Mouse (Mus musculus): ENCODE results near the gene Cd72. TPM values are rescaled to one million over a fixed set of nuclear protein-coding genes. Genes with fewer than 3 reads are reported as not detected.

Gene Cd72
- polyA plus RNA-seq, 1 experiment from 2014 or later = 3.9 TPM

- H3K9ac ChIP-seq = no peak overlapping the region
- no peak for ATAC-seq
- H3K9me3 ChIP-seq (replicated peaks) = no peaks in the 10 kb centered on the region
- no peaks in the 10 kb centered on the region for H3K36me3 ChIP-seq (ENCODE audit: poor library complexity, severe bottlenecking)
- H3K4me2 ChIP-seq = no peak overlapping the region
- H3K4me3 ChIP-seq = no peak overlapping the region
- WGBS = 95% methylated on average over 6 of the region's 6 CpGs
- H3K27me3 ChIP-seq = no peaks in the 10 kb centered on the region
- H3K27ac ChIP-seq = no peak overlapping the region
- no peaks in the 10 kb centered on the region for H3K4me1 ChIP-seq
Measured at GRCm38 (mm10) chr4:43476604-43477003, 22.2 kb upstream of the Cd72 start.

- WGBS = 86% methylated on average over 1 of the region's 1 CpGs
- Histone ChIP-seq H3K9ac (no peak overlapping the region), H3K4me1 (no peaks in the 10 kb centered on the region), H3K4me2 (no peak overlapping the region), H3K4me3 (no peak overlapping the region), H3K27ac (no peak overlapping the region), H3K36me3 (ENCODE audit: poor library complexity, severe bottlenecking) (no peaks in the 10 kb centered on the region), H3K27me3 (no peaks in the 10 kb centered on the region), H3K9me3 (replicated peaks) (no peaks in the 10 kb centered on the region)
- no peak for ATAC-seq
Measured at GRCm38 (mm10) chr4:43473636-43474035, 19.2 kb upstream of the Cd72 start.

DNA sequence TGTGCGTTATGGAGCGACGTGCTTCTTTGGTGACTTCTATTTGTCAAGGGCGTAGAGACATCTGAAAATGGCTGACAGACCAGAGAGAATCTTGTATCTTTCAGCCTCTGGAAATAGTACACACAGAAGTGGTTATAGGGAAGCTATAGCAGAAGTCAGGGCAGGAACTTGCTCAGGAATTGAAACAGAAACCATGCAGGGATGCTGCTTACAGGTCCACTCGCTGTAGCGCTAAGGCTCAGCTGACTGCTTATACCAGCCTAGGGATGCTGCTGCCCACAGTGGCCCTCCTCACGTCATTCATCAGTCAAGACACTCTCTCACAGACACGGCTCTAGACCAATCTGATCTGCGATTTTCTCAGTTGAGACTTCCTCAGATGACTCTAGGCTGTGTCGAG is 15.9 kb upstream of the Cd72 start:
- WGBS = 94% methylated on average over 10 of the region's 10 CpGs
- Histone ChIP-seq H3K4me3 (no peak overlapping the region), H3K27ac (no peak overlapping the region), H3K4me1 (no peaks in the 10 kb centered on the region), H3K9ac (no peak overlapping the region), H3K27me3 (no peaks in the 10 kb centered on the region), H3K36me3 (ENCODE audit: poor library complexity, severe bottlenecking) (no peaks in the 10 kb centered on the region), H3K9me3 (replicated peaks) (no peaks in the 10 kb centered on the region), H3K4me2 (no peak overlapping the region)
- ATAC-seq = no peak

DNA sequence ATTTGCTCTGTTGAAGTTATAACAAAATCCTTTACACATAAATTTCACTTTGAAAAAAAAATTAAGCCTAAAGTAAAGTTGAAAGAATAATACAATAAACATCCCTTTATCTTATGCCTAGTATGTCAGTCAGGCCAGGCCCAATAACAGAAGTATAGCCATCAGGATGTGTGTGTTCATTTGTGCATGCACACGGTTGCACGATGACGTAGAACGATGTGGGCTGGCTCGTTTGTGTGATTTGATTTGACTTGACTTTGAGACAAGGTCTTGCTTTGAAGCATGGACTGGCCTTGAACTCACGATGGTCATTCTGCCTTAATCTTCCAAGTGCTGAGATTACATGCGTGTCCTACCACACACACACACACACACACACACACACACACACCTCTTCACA is 12.4 kb upstream of the Cd72 start:
- Histone ChIP-seq H3K27ac (no peak overlapping the region), H3K27me3 (no peaks in the 10 kb centered on the region), H3K4me3 (no peak overlapping the region), H3K9ac (no peak overlapping the region), H3K36me3 (ENCODE audit: poor library complexity, severe bottlenecking) (no peaks in the 10 kb centered on the region), H3K9me3 (replicated peaks) (no peaks in the 10 kb centered on the region), H3K4me2 (no peak overlapping the region), H3K4me1 (no peaks in the 10 kb centered on the region)
- ATAC-seq = no peak
- 87% methylated on average over 7 of the region's 7 CpGs for WGBS

DNA sequence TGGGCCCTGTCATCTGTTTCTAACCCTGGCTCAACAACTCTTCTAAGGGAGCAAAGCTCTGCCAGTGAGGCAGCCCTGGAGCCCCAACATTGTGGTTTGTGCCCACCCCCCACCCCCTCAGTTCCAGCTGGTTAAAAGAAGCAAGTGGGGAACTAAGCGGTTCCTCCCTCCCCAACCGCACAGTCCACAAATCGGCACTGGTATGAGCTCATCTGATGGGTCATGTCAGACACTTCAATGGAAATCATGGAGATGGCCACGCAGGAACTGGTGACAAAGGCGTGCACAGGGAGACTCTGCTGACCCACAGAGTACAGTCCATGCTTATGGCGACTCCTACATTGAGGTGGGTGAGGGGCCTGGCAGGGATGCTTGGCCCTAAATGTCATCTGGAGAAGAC is 11.5 kb upstream of the Cd72 start:
- Histone ChIP-seq H3K4me1 (no peaks in the 10 kb centered on the region), H3K36me3 (ENCODE audit: poor library complexity, severe bottlenecking) (no peaks in the 10 kb centered on the region), H3K4me2 (no peak overlapping the region), H3K4me3 (no peak overlapping the region), H3K27me3 (no peaks in the 10 kb centered on the region), H3K9ac (no peak overlapping the region), H3K9me3 (replicated peaks) (no peaks in the 10 kb centered on the region), H3K27ac (no peak overlapping the region)
- WGBS = 87% methylated on average over 6 of the region's 6 CpGs
- ATAC-seq = no peak

GRCm38 (mm10) chr4:43463102-43463501 is 8.7 kb upstream of the Cd72 start:
- Histone ChIP-seq H3K36me3 (ENCODE audit: poor library complexity, severe bottlenecking) (no peaks in the 10 kb centered on the region), H3K4me3 (no peak overlapping the region), H3K27me3 (no peaks in the 10 kb centered on the region), H3K27ac (no peak overlapping the region), H3K9ac (no peak overlapping the region), H3K4me1 (no peaks in the 10 kb centered on the region), H3K4me2 (no peak overlapping the region), H3K9me3 (replicated peaks) (no peaks in the 10 kb centered on the region)
- WGBS = 95% methylated on average over 5 of the region's 5 CpGs
- no peak for ATAC-seq

DNA sequence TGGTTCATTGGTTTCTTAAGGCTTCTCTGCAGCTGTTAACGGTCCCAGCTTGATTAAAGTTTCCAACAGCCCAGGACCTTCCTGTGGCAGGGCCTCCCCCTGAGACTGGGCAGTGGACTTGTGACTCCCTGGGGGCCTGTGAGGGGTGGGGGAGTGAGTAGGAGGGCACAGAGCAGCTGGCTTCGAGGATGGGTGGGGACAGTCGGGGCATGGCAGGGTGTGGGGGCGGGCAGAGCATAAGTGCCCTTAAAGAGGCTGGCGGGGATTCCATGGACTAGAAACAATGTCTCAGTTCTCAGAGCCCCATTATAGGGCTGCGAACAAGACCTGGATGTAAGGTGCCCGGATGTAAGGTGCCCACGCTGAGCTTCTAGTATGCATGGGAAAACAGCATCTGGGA is 2.7 kb upstream of the Cd72 start:
- H3K4me3 ChIP-seq = no peak overlapping the region
- 26% methylated on average over 8 of the region's 8 CpGs for WGBS
- ATAC-seq = no peak
- H3K4me2 ChIP-seq = no peak overlapping the region
- no peaks in the 10 kb centered on the region for H3K36me3 ChIP-seq (ENCODE audit: poor library complexity, severe bottlenecking)
- H3K9me3 ChIP-seq (replicated peaks) = no peaks in the 10 kb centered on the region
- H3K27me3 ChIP-seq = peaks cover 26% of the 10 kb centered on the region
- no peak overlapping the region for H3K9ac ChIP-seq
- H3K27ac ChIP-seq = no peak overlapping the region
- peaks cover 11% of the 10 kb centered on the region for H3K4me1 ChIP-seq

- Histone ChIP-seq H3K9me3 (replicated peaks) (no peaks in the 10 kb centered on the region), H3K4me2 (no peak overlapping the region), H3K27me3 (peaks cover 26% of the 10 kb centered on the region), H3K36me3 (ENCODE audit: poor library complexity, severe bottlenecking) (no peaks in the 10 kb centered on the region), H3K4me3 (no peak overlapping the region), H3K9ac (no peak overlapping the region), H3K27ac (no peak overlapping the region), H3K4me1 (peaks cover 11% of the 10 kb centered on the region)
- WGBS = 33% methylated on average over 4 of the region's 4 CpGs
- no peak for ATAC-seq
Measured at GRCm38 (mm10) chr4:43456470-43456869, 2.0 kb upstream of the Cd72 start.

DNA sequence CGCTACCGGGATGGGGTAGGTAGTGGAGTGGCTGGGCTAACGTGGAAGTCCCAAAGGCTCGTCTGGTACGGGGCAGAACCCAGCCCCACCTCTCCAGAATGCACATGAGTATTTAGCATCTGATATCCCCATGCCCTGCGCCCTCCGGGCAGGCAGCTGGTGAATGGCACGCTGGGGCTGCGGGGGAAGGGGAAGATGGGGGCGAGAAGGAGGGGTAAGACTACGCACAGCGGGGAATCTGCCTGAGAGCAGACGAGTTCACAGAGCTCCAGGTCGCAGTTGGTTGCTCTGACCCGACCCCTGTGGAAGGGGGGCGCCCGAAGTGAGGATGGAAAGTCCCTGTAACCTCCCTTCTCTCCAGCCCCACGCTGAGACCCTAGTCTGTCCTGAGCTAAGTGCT is 1.0 kb downstream of the Cd72 start:
- Histone ChIP-seq H3K4me2 (peak overlapping the region; percentile 54), H3K4me3 (peak overlapping the region; percentile 16), H3K27ac (no peak overlapping the region), H3K27me3 (peaks cover 26% of the 10 kb centered on the region), H3K9me3 (replicated peaks) (no peaks in the 10 kb centered on the region), H3K9ac (peak overlapping the region; percentile 46; the same call in 1 of the 2 replicates), H3K4me1 (peaks cover 11% of the 10 kb centered on the region), H3K36me3 (ENCODE audit: poor library complexity, severe bottlenecking) (peaks cover 3% of the 10 kb centered on the region)
- 0% methylated on average over 17 of the region's 18 CpGs for WGBS
- ATAC-seq = no peak

- H3K9ac ChIP-seq = no peak overlapping the region
- no peaks in the 10 kb centered on the region for H3K9me3 ChIP-seq (replicated peaks)
- peaks cover 26% of the 10 kb centered on the region for H3K27me3 ChIP-seq
- ATAC-seq = no peak
- H3K4me1 ChIP-seq = peaks cover 11% of the 10 kb centered on the region
- H3K4me3 ChIP-seq = no peak overlapping the region
- H3K4me2 ChIP-seq = no peak overlapping the region
- H3K36me3 ChIP-seq (ENCODE audit: poor library complexity, severe bottlenecking) = peaks cover 14% of the 10 kb centered on the region
- WGBS = 56% methylated on average over 11 of the region's 11 CpGs
- H3K27ac ChIP-seq = no peak overlapping the region
Measured at GRCm38 (mm10) chr4:43452315-43452714, 2.1 kb downstream of the Cd72 start.

DNA sequence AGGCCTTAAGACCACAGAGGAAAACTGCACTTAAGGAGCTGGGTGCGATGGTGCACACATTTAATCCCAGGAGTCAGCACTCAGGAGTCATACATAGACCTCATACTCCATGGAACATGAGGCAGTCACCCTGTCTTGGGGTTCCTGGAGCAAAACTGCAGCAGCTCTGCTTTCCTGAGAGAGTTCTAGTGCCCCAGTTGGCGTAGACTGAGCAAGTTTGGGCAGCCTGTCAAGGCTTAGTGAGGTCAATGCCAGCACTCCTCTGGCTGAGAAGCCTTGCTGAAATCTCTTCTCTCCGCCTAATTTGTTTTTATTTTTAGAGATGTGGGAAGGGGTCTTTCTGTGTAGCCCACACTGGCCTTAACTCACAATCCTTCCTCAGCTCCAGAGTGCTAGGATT is 5.9 kb downstream of the Cd72 start:
- no peak for ATAC-seq
- Histone ChIP-seq H3K36me3 (ENCODE audit: poor library complexity, severe bottlenecking) (peaks cover 43% of the 10 kb centered on the region), H3K4me2 (no peak overlapping the region), H3K4me3 (no peak overlapping the region), H3K27me3 (peaks cover 13% of the 10 kb centered on the region), H3K27ac (no peak overlapping the region), H3K9ac (no peak overlapping the region), H3K9me3 (replicated peaks) (no peaks in the 10 kb centered on the region), H3K4me1 (peaks cover 20% of the 10 kb centered on the region)
- WGBS = 90% methylated on average over 3 of the region's 3 CpGs

DNA sequence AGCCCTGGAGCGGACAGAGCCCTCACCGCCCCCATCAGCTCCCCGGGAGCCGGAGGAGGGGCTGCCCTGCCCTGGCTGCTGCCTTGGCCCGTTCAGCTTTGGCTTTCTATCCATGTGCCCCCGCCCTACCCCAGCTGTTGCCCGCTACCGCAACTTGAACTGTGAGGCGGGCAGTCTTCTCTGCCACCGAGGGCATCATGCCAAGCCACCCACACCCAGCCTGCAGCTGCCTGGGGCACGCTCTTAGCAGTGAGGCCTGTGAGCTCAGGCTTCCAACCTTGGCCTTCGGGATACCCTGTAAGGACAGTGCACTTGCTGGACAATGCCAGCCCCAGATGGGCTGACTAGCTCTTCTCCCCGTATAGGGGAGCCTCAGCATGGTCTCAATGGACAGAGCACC is 7.2 kb downstream of the Cd72 start:
- 88% methylated on average over 13 of the region's 13 CpGs for WGBS
- Histone ChIP-seq H3K9ac (no peak overlapping the region), H3K4me3 (no peak overlapping the region), H3K27ac (no peak overlapping the region), H3K9me3 (replicated peaks) (no peaks in the 10 kb centered on the region), H3K36me3 (ENCODE audit: poor library complexity, severe bottlenecking) (peaks cover 43% of the 10 kb centered on the region), H3K4me2 (no peak overlapping the region), H3K4me1 (peaks cover 16% of the 10 kb centered on the region), H3K27me3 (peaks cover under 1% of the 10 kb centered on the region; the same call in 1 of the 2 replicates)
- ATAC-seq = no peak

DNA sequence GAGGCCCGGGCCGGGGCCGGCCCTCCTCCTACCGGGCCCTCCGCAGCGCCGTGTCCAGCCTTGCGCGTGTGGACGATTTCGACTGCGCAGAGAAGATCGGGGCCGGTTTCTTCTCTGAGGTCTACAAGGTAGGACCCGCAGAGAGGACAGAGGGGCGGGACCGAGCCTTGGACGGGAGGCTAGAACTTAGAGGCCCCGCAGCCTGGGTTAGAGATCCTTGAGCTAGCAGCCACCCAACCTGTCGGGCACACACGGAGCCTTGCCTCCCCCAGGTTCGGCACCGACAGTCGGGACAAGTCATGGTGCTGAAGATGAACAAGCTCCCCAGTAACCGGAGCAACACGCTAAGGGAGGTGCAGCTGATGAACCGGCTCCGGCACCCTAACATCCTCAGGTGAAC is 10.9 kb downstream of the Cd72 start:
- peaks cover 41% of the 10 kb centered on the region for H3K36me3 ChIP-seq (ENCODE audit: poor library complexity, severe bottlenecking)
- no peaks in the 10 kb centered on the region for H3K9me3 ChIP-seq (replicated peaks)
- under 1% methylated on average over 28 of the region's 28 CpGs for WGBS
- H3K27me3 ChIP-seq = no peaks in the 10 kb centered on the region
- H3K4me3 ChIP-seq = peak overlapping the region; percentile 88
- H3K27ac ChIP-seq = peak overlapping the region; percentile 95
- no peak for ATAC-seq
- H3K4me1 ChIP-seq = peaks cover 16% of the 10 kb centered on the region
- peak overlapping the region; percentile 79 for H3K4me2 ChIP-seq
- peak overlapping the region; percentile 98 for H3K9ac ChIP-seq

All from forebrain, embryonic 13.5 days (tissue).